Mouse (Mus musculus) testis, adult 2 months (tissue): ENCODE results near the gene Tstd2.

ENCODE experiments used
- CTCF ChIP-seq: fragments of 200-500 bp; IDR thresholded peaks from 2 replicates; pipeline ENCODE4 v1.5.1; 2012; ENCODE audit warnings: low read depth, mild to moderate bottlenecking, inconsistent platforms, low read length, moderate library complexity; ENCODE audit not compliant: control insufficient read depth, insufficient read depth, insufficient replicate concordance
- POLR2A ChIP-seq: fragments of 200-500 bp; IDR thresholded peaks from 2 replicates; pipeline ENCODE4 v1.6.1; 2012; ENCODE audit warnings: low read depth, mild to moderate bottlenecking, inconsistent platforms, low read length, moderate library complexity; ENCODE audit not compliant: control insufficient read depth

DNA sequence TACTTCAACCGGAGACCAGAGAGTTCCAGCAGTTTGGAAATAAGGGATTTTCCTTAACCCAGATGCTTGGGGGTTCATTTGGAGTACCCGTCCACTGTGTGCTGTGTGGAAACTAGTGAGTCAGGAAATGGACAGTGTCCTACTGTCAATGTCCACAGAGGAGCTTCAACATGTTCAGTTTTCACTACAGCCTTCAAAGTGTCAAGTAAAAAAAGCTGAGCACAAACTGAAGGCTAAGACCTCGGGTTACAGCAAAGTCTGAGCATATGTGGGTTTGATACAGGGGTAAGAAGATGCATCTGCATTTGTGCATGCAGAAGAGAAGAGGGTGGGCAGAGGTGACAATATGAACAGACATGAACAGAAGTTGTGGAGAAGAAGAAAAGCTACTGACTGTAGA is 17.7 kb downstream of the Tstd2 start:
- TF ChIP-seq CTCF, result no peak
- no peak for TF ChIP-seq POLR2A
